Mouse (Mus musculus) thymus, postnatal 25 days (tissue): ENCODE results near the gene Sf3a2.
A peak's percentile ranks its signal among the peaks of the same experiment; 100 is the strongest.

Source experiments
- DNase-seq: peaks from one replicate; pipeline ENCODE4 v3.0.0; 2022

Sf3a2 gene

DNA sequence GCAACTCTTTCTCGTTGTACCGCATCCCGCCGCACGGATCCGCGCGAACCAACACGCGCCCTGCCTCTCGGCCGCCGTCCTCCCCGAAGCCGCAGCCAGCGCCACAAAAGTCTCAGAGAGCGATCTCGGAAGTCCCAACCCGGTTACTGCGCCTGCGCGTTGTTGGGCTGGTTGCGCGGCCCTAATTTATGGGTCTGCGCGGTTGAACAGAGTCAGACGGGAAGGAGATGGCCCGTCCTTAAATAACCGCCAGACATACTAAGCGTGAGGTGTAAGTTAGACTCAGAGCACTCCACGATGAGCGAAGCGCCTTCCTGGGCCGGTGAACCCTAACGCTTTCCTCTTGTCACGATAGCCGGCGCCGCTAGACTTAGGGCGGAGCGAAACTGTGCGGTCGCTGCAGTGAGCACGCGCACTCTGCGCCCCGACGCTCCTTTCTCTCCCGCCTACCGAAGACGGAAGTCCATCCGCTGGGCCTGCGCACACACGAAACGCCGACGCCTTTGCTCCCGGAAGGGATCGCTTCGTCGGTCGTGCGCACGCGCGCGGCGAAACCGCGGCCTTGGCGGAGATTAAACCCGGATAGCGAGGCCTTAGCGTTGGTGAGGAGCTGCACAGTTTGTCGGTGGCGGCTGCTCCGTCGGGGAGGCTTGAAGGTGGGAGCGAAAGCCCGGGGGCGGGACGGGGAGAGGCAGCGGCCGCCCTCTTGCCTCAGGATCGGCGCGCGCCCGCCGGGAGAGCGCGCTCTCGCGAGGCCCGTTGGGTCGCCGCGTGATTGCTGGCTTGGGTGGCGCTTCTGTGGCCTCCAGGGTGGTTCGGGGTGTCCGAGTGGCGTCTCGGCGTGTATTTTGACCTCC, at the start of gene Sf3a2, which contains the start of gene Plekhj1:
Gene Sf3a2 (plus strand): TSS at position 49 of the 857 bp plus-strand sequence.
Gene Plekhj1 (minus strand): TSS at position 477 of the 857 bp plus-strand sequence.
- DNase-seq = peak; percentile 96

DNA sequence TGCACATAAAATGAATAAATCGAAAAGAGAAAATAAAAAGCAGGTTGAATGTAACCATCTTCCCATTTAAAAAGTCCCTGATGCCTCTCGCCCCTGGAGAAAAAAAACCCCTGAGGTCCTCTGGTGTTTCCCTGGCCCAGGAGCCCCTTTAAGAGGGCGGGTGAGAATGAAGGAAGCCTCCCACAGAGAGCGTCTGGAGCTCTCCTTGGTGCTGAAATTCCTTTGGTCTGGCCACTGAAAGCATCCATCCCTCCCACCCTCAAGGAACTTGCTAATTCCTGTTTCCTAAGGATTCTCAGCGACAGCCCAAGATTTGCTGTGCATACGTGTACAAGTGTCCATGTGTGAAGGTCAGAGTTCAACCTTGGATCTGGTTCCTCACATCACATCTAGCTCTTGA, 49.4 kb upstream of the Sf3a2 start:
- peak; percentile 49 for DNase-seq

DNA sequence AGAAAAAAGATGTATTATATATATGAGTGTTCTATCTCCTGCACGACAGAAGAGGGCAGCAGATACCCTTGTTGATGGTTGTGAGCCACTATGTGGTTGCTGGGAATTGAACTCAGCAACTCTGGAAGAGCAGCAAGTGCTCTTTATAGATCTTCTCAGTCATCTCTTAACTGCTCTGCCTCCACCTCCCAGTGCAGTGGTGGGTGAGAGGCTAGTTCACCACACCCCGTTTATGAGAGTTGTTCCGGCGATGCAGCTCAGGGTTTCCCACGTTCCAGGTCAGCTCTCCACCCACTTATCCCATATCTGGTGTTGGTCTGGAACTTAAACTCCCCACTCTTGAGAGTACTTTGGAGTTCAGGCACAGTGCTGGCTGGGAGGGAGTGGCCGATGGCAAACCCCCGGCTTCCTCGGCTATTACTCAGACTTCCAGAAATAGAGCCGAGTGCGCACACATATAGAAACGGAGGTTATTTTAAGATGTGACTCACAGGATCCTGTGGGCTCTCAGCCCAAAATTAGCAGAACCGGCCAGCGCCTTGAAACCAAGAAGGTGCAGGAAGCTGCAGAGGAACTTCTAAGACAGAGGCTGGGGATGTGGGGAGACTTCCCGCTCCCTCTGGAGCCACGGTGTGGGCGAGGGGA, 46.7 kb upstream of the Sf3a2 start:
- peak; percentile 40 for DNase-seq

GRCm38 (mm10) chr10:80752079-80752625, 45.8 kb upstream of the Sf3a2 start:
- DNase-seq = peak; percentile 73

DNA sequence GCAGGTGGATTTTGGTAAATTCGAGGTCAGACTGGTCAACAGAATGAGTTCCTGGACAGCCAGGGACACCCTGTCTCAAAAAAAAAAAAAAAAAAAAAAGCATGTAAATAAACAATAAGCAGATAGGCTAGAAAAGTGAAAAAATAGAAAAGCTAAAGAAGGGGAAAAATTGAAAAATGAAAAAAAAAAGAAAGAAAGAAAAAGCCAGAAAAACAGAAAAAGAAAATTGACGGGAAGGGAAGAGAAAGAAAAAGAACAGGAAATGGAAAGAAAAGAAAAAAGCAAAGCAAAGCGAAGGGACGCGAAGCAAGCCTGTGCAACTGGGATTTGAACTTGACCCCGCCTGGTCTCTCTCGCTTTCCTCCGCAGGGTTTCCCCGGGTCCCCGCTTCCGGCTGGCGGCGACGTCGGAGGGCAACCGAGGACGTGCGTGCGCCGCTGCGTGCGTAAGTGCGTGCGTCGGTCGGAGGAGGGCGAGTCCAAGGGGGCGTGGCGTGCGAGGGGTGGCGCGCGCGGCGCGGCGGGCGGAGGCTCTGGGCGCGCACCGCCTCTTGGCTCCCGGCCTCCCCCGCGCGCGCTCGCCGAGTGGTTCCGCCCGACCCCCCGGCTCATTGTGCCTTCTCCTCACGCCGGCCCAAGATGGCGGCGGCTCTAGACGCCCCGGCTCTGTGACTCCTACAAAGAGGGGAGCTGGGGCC, 43.3 kb upstream of the Sf3a2 start, which contains the start of gene Dot1l:
Gene Dot1l (plus strand): TSS at position 613 of the 697 bp plus-strand sequence.
- DNase-seq = peak; percentile 99

DNA sequence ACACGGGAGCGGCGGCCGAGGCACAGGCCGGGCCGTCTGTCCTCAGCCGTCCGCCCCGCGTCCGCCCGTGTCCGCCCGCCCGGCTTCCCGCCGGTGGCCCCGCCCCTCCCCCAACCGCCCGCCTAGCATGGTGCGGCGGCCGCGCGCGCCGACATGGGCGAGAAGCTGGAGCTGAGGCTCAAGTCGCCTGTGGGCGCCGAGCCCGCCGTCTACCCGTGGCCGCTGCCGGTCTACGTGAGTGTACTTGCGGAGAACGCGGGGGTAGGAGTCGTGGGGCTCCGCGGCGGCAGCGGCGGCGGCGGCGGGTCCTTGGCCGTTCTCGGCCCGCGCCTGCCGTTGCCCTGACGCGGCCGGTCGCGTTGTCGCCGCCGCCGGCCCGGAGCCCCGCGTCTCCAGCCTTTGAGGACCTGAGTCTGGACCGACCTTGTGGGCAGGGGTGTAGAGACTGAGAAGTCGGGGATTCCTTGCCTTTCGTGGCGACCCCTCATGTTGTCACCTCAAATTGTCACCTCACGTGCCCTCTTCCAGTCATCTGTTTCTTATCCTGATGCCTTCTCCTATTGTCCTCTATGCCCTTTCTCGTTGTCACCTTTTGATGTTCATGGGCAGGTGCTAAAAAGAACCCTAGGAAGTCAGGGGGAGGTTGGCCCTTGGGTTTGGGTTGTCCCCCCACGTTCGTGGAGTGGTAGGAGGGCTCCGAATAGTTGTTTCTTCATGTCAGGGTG, 42.5 kb upstream of the Sf3a2 start:
- DNase-seq = no peak

GRCm38 (mm10) chr10:80756099-80756498, 41.9 kb upstream of the Sf3a2 start:
- no peak for DNase-seq

GRCm38 (mm10) chr10:80756509-80756908, 41.5 kb upstream of the Sf3a2 start:
- no peak for DNase-seq

DNA sequence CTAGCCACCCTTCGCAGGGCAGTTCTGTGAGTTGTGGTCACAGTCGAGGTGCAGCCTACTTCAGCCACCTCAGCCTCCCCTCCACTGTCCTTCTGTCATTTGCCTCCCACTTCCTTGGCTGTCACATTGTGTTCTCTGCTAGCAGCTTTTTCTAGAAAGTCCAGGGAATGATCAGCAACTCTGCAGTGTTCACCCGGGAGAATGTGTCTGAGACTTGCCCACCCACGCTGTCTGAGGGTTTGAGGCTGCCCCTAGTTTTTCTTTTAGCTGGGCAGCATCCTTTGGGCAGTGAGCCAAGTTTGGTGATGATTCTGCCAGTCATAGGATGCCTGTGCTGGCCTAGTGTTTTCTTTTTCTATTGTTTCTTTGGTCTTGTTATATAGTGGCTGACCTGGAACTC, 41.0 kb upstream of the Sf3a2 start:
- DNase-seq = no peak

DNA sequence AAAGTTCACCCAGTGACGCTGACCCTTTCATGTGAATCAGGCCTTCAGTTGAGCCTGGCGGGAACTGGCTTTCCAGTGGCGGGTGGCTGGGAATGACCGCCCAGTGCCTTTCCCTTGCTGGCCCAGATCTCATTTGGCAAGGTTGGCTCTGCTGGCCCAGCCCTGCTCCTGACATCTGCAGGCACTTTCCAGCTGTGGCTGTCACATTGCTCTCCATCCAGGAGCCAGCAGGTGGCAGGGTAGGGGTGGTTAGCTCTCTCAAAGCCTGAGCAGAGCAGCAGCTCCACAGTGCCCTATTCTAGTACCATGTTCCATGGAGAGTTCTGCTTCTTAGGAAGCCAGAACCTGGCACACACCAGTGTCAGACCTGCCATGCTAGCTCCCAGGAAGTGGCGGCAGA, 40.3 kb upstream of the Sf3a2 start:
- DNase-seq = peak; percentile 83

- DNase-seq = no peak
These were observed 39.3 kb upstream of the Sf3a2 start for GRCm38 (mm10) chr10:80758651-80759050.

- DNase-seq = no peak
These were observed 37.1 kb upstream of the Sf3a2 start for GRCm38 (mm10) chr10:80760596-80761524.

DNA sequence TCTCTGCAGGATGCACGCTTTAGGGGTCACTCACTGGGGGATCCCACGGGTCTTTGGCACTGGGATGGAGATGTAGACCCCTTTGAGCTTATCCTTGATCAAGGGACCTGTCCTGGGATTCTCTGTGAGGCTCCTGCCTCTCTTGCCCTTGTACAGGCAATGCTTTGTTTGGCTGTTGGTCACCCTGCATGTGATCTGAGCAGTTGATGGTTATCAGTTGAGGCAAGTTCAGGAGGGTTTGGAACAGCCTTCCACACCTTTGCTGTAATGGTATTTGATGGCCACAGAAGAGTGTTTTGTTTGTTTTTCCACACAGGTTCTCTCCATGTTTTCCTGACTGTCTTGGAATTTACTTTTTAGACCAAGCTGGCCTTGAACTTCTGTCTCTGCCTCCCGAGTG, 36.2 kb upstream of the Sf3a2 start:
- no peak for DNase-seq

DNA sequence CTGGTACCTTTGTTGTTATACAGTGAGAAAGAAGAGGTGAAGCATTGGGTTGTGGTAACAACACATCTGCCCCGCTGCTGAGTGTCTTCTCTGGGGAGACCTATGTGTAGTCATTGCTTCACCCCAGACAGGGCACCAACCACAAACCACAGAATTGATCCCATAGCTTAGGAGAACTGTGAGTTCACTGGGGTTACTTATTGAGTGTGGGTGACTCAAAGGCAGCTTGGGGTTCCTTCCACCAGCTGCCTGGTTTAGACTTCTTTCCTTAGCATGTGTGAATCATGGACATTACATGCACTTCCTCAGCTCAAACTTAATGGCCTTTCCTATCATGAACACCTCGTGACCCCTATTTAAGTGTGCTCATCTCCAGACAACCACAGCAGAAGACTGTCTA, 34.5 kb upstream of the Sf3a2 start:
- no peak for DNase-seq

GRCm38 (mm10) chr10:80765746-80766145, 32.3 kb upstream of the Sf3a2 start:
- no peak for DNase-seq

GRCm38 (mm10) chr10:80766161-80766815, 31.7 kb upstream of the Sf3a2 start:
- no peak for DNase-seq

- DNase-seq = no peak
These were observed 29.6 kb upstream of the Sf3a2 start for GRCm38 (mm10) chr10:80768365-80768764.

DNA sequence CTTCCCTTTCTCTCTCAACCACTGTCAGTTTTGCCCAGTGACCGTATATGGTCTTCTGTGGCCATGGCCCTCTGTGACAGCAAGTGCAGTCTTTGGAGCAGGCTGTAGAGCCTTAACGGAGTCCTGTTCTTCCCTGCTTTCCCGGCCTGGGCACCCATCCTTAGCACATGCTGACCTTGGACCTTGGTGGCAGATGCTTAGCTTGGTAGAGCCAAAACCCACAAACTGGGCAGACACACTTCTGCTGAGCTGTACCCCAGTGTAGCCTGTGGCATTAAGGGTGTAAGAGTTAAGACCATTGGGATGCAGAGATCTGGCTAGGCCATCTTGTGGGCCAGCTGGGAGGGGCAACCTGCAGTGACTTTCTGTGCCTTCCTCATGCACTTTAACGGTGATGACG, 24.2 kb upstream of the Sf3a2 start:
- DNase-seq = no peak

DNA sequence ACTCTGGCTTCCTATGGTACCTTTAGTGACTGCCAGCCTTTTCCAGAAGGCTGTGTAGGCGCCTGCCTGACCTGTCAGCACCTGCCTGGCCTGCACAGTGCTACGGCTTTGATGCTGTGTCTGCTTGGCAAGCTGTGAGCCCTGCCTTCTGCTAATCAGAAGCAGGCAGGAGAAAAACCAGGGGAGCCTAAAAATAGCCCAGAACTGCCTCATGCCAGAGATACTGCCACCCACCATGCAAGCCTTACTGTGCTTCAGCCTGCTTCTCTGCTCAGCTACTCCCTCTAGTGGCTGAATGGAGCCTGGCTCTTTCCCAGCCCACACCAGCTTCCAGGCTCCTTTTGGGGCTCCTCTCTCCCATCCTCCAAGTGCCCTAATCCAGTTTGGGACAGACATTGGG, 23.4 kb upstream of the Sf3a2 start:
- DNase-seq = peak; percentile 60

- no peak for DNase-seq
These were observed 23.0 kb upstream of the Sf3a2 start for GRCm38 (mm10) chr10:80774981-80775380.

DNA sequence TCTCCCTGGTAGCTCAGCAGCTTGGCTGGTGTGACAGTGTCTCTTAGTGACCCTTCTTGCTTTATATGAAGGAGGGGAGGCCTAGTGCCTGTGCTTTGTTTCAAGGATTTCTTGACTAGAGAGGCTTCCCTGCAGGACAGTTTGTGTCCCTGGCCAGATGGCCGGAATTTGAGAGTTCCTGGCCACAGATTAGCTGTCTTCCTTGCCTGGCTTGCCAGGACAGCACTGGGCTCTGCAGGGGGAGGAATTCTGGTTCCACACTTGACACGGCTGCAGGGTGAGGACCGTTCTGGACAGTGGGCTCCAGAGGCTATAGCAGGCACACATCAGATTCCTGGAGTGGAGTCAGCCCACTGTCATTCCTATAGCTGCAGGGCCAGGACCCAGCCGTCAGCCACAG, 22.3 kb upstream of the Sf3a2 start:
- no peak for DNase-seq
